Mouse (Mus musculus): ENCODE measurements at regions not wholly inside any gene's neighbourhood (a gene's known extent, or its start where the extent isn't known, plus 50 kb on each side); places are given as distances from the start of the nearest gene placed in this dataset.

- peaks cover 7% of the 10 kb centered on the region; the same call in 1 of the 2 replicates for H3K4me1 ChIP-seq
- WGBS: 78% methylated on average over 6 of the region's 6 CpGs
- no peaks in the 10 kb centered on the region for H3K36me3 ChIP-seq
- no peak overlapping the region for H3K4me3 ChIP-seq
- H3K27me3 ChIP-seq (ENCODE audit: low read depth, poor library complexity, severe bottlenecking): no peaks in the 10 kb centered on the region
- no peaks in the 10 kb centered on the region for H3K9me3 ChIP-seq (replicated peaks)
- no peak overlapping the region for H3K27ac ChIP-seq (replicated peaks)
- DNase-seq (ENCODE audit: low spot score): no peak
Measured at GRCm38 (mm10) chr1:119122975-119123374, 69.6 kb upstream of the Gli2 start.

GRCm38 (mm10) chr1:119119863-119120569, 66.6 kb upstream of the Gli2 start:
- H3K9me3 ChIP-seq (replicated peaks): no peaks in the 10 kb centered on the region
- no peak overlapping the region for H3K27ac ChIP-seq (replicated peaks)
- no peaks in the 10 kb centered on the region for H3K36me3 ChIP-seq
- H3K4me3 ChIP-seq: no peak overlapping the region
- peaks cover 7% of the 10 kb centered on the region; the same call in 1 of the 2 replicates for H3K4me1 ChIP-seq
- no peak for DNase-seq (ENCODE audit: low spot score)
- 45% methylated on average over 8 of the region's 8 CpGs for WGBS
- no peaks in the 10 kb centered on the region for H3K27me3 ChIP-seq (ENCODE audit: low read depth, poor library complexity, severe bottlenecking)

- Histone ChIP-seq H3K4me3 (no peak overlapping the region), H3K9me3 (replicated peaks) (no peaks in the 10 kb centered on the region), H3K4me1 (peaks cover 2% of the 10 kb centered on the region; the same call in 1 of the 2 replicates), H3K27ac (replicated peaks) (no peak overlapping the region), H3K36me3 (no peaks in the 10 kb centered on the region), H3K27me3 (ENCODE audit: low read depth, poor library complexity, severe bottlenecking) (no peaks in the 10 kb centered on the region)
- 88% methylated on average over 7 of the region's 7 CpGs for WGBS
- DNase-seq (ENCODE audit: low spot score): no peak
Measured at GRCm38 (mm10) chr1:119115106-119115674, 61.8 kb upstream of the Gli2 start.

- Histone ChIP-seq H3K4me3 (no peak overlapping the region), H3K4me1 (peaks cover 6% of the 10 kb centered on the region), H3K36me3 (no peaks in the 10 kb centered on the region), H3K27me3 (ENCODE audit: low read depth, poor library complexity, severe bottlenecking) (no peaks in the 10 kb centered on the region), H3K27ac (replicated peaks) (no peak overlapping the region), H3K9me3 (replicated peaks) (no peaks in the 10 kb centered on the region)
- DNase-seq (ENCODE audit: low spot score): no peak
- 93% methylated on average over 9 of the region's 9 CpGs for WGBS
Measured at GRCm38 (mm10) chr1:119108578-119108977, 55.2 kb upstream of the Gli2 start.

GRCm38 (mm10) chr1:119106246-119106975, 53.0 kb upstream of the Gli2 start:
- no peaks in the 10 kb centered on the region for H3K27me3 ChIP-seq (ENCODE audit: low read depth, poor library complexity, severe bottlenecking)
- peaks cover 6% of the 10 kb centered on the region for H3K4me1 ChIP-seq
- no peak for DNase-seq (ENCODE audit: low spot score)

More at GRCm38 (mm10) chr1:119106246-119106975, 53.0 kb upstream of the Gli2 start:
- H3K4me3 ChIP-seq: no peak overlapping the region
- no peak overlapping the region for H3K27ac ChIP-seq (replicated peaks)
- no peaks in the 10 kb centered on the region for H3K36me3 ChIP-seq
- 76% methylated on average over 18 of the region's 18 CpGs for WGBS
- H3K9me3 ChIP-seq (replicated peaks): no peaks in the 10 kb centered on the region
